15 mouse cellular contexts compared by ENCODE assay signal in the genomic region with DNA sequence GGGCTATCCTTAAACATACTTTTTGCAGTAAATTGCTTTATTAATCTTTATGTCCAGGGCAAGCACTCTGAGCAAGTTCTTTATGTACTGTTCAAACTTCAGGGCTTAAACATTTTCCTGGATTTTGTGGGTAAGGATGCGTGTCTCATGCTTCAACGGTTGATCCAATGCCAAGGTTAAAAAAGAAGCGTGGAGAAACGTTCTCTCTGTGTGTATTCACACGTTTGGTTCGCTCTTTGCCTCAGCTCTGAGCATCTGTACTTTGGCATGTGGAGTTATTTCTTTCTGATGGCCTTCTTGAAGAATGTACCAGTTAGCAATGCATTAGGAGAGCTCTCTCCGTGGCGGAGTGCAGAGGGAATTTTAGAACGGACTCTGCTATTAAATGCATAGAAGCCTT.
"Had no signal": no experiment of that assay in that cellular context is flagged by ENCODE, and none has a peak within 500 bp of the region (broad histone marks: within the 10 kb centered on the region; RNA-seq: fewer than 3 reads in every experiment).

No protein-coding gene starts in this region.

- H3K9ac ChIP-seq: liver, postnatal 0 days; lung, embryonic 15.5 days; midbrain, embryonic 13.5 days; midbrain, embryonic 15.5 days; neural tube, embryonic 12.5 days had no signal

- H3K9me3 ChIP-seq: lung, embryonic 15.5 days; midbrain, embryonic 13.5 days; midbrain, embryonic 15.5 days; neural tube, embryonic 12.5 days had no signal

- ATAC-seq: liver, postnatal 0 days; lung, postnatal 0 days; midbrain, embryonic 13.5 days; midbrain, embryonic 15.5 days had no signal

- H3K36me3 ChIP-seq: lung, embryonic 15.5 days; midbrain, embryonic 13.5 days; midbrain, embryonic 15.5 days; neural tube, embryonic 12.5 days had no signal

- H3K4me3 ChIP-seq: lung, embryonic 15.5 days; megakaryocyte, embryonic 14.5 days; midbrain, embryonic 13.5 days; midbrain, embryonic 15.5 days; neural tube, embryonic 12.5 days had no signal

- H3K27me3 ChIP-seq: lung, embryonic 15.5 days; midbrain, embryonic 13.5 days; midbrain, embryonic 15.5 days; neural tube, embryonic 12.5 days had no signal

- DNase-seq: liver, postnatal 0 days; lung, adult 2 months; lung, postnatal 14 days; lung, postnatal 36 days; thymus, adult 18-20 months; thymus, postnatal 14 days; thymus, postnatal 36 days had no signal

- H3K27ac ChIP-seq: lung, embryonic 15.5 days; macrophage; midbrain, embryonic 13.5 days; midbrain, embryonic 15.5 days; neural tube, embryonic 12.5 days had no signal

- H3K4me2 ChIP-seq: lung, embryonic 15.5 days; midbrain, embryonic 11.5 days; midbrain, embryonic 13.5 days; midbrain, embryonic 15.5 days; neural tube, embryonic 12.5 days had no signal

- H3K4me1 ChIP-seq: midbrain, embryonic 13.5 days; midbrain, embryonic 15.5 days; neural tube, embryonic 12.5 days had no signal
